Mouse (Mus musculus) spleen, postnatal 14 days (tissue): Measurements from ENCODE around the gene Gm49450.

ENCODE experiments used
- DNase-seq, 2 experiments: peaks; one replicate each; pipeline ENCODE4 v3.0.0; 2021 to 2022; ENCODE audit warnings: low spot score in 2 of 2

Gm49450 gene

DNA sequence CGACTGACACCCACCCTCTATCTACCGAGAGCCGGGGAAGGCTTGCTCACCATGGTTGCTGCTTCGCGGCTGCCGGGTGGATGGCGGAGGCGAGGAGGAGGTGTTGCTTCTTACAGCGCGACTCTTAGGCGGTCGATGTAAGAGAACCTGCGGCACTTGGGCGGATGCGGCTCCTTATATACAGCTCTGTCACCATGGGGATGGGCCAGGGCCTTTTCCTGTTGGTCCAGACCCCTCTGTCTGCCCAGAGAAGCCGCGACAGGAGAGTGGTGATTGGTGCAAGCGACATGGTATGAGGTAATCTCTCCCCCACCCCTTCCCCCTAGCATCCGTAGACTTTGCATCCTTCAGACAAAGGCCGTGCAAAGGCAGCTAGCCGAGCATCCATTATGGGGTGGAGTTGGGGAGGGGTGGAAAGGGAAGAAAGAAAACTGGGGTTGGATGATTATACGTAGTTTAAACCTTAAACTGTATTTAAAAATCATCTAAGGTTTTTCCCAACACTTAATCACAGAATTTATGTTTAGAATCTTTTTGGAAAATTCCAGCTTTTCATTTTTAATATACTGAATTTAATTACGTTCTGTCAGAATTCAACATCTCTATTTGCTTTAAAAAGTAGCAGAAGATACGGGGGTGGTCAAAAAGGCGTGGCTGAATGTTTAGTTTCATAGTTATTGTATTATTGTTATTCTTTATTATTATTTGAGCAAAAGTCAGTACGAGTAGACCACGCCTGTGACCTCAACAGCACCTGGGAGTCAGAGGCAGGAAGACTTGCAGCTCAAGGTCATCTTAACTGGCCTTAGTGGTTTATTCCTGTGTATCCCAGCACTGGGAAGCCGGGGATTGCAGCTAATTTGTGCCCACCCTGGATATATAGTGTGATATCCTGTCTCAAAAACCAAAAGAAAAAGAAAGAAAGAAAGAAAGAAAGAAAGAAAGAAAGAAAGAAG, at the start of gene Gm49450, which contains the start of gene Tuba1a:
Gene Gm49450, minus strand, starts transcription at position 151 of the 956 bp plus-strand sequence.
Gene Tuba1a, minus strand, starts transcription at position 303 of the 956 bp plus-strand sequence.
- peak; percentile 67 to 76 for DNase-seq

GRCm38 (mm10) chr15:99001451-99001931, 48.1 kb upstream of the Gm49450 start:
- DNase-seq = no peak

GRCm38 (mm10) chr15:99000535-99001283, 47.4 kb upstream of the Gm49450 start:
- peak in 1 of 2 experiments; percentile 48 for DNase-seq

- DNase-seq = no peak
Measured at GRCm38 (mm10) chr15:98998775-98999157, 45.4 kb upstream of the Gm49450 start.

- no peak for DNase-seq
Measured at GRCm38 (mm10) chr15:98997938-98998774, 44.8 kb upstream of the Gm49450 start.

DNA sequence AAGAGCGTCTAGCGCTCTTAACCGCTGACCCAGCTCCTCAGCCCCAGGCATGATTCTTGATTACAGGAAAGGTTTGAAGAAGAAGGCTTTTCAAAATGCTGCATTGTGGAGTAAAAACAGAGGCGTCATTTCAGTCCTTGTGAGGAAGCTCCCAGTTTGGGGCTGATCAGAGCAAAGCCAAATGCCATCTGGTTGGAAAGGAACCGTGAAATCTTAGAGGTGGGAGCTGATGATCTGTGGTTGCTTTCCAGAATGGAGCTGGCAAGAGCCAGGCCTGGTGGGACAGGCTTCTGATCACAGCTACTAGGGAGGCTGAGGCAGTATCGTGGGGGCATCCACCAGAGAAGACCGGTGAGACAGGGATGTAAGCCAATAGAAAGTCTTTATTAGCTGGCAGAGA, 43.5 kb upstream of the Gm49450 start:
- DNase-seq = no peak

DNA sequence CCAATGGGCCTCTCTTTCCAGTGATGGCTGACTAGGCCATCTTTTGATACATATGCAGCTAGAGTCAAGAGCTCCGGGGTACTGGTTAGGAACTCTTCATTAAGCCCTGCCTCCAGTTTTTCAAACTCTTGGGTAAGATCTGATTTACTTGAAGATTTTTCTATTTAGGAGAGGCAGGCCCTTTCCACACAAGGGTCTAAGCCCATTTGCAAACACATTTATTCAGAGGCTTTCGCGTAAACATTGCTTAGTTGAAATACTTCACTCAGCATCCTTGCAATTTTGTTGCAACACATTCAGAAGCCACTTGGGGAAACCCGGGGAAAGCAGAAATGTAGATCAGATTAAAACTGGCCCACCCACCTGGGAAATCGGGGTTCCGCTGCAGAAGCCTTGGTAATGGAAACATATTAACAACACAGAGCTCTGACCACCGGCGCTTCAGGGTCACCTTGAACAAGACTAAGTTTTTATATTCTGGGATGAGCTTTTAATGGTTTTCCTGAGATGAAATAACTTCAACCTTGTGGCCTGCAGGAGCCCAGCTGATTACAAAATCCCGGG, 41.7 kb upstream of the Gm49450 start:
- no peak for DNase-seq

- DNase-seq = peak; percentile 78 to 89
Measured at GRCm38 (mm10) chr15:98993865-98994264, 40.5 kb upstream of the Gm49450 start.

DNA sequence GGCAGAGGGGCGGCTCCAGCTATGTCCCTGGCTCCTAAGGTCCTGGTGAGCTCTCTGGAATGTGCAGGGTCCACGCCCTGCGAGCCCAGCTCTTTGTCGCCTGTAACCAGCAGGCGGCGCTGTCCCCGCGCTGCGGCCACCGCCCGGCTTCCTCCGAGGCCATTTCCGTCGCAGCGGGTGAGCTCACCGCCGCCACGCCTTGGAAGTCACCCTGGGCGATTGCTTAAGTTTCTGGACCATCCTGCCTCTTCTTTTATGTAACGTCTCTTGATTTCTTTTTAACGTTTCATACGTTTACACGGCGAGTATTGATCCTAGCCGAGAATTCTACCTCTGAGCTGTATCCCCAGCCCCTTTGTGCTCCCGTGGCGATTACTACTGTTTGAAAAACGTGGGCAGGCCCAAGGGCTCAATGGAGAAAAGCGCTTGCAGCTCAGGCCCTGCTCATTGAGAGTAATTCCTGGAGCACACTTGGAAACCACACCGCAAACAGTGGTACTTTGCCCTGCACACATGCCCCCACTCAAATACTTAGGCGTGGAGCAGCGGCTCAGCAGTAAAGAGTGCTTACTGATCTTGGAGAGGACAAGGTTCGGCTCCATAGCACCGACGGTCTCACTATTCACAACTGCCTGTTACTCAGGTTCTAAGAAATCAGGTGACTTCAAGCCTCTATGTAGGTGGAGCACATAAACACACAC, 39.9 kb upstream of the Gm49450 start:
- DNase-seq = peak; percentile 90 to 95

DNA sequence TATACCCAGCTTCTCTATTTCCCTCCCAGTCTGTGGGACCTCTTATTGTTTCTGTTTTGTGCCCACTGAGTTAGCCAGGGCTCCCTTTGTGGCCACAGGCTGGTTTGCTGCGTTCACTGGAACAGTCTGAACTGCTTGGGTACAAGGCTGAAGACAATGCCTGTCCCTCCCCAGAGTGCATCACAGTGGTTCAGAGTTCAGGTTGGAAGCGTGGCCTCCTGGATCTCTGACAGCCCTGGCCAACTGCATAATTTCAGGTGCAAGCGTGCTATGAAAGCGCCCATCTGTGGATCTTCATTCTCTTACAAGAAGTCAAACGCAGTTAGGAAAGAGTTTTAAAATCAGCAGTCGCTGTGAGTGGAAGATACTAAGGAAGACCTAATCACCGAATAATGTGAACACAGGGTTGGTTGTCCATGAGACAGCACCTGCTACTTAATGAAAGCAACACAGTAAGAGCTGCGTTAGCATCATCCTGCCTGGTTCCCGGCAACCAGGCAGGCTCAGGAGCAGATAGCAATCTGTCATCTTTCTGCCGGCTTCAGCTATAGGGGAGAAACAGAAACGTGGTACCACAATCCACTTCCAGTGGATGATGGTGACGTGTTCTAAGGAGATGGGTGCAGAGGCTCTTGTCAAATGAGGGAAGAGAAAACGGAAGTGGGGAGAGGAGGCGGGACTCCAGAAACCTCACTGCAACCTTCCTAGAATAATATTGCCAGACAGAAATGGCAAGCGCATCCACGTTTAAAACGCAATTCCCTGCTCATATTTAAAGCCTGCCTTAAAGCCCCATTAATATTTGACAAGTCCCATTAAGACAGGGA, 38.9 kb upstream of the Gm49450 start:
- peak in 1 of 2 experiments; percentile 22 for DNase-seq

GRCm38 (mm10) chr15:98991540-98992050, 38.2 kb upstream of the Gm49450 start:
- DNase-seq = no peak

- no peak for DNase-seq
Measured at GRCm38 (mm10) chr15:98990669-98991539, 37.6 kb upstream of the Gm49450 start.

DNA sequence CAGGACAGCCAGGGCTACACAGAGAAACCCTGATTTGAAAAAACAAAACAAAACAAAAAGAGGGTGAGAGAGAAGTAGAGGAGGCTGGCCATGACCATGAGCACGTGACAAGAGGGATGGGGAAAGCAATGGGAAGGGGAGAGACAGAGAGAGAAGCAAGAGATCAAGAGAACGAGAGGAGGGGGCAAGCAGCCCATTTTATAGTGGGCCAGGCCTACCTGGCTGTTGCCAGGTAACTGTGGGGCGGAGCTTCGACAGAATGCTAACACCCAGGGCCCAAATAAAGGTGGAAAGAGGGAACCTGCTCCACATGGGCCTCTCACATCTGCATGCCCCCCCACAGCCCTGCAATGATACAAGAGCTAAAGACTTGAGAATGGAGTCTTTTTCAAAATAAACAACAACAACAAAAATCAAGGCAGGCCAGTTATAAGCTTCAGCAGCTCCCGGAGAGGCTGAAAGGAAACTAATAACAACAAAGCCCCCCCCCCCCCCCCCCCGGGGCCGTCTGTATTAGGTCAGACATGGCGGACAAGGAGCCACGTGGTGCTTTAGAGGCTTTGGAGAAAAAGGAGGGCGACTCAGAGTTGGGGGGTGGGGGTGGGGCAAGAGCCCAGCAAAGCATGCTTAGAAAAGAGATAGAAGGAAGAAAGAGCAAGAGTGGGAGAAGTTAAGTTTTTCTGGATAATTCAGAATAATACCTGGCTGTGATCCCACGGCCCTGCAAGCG, 36.5 kb upstream of the Gm49450 start:
- no peak for DNase-seq

- DNase-seq = no peak
Measured at GRCm38 (mm10) chr15:98988787-98989186, 35.4 kb upstream of the Gm49450 start.

DNA sequence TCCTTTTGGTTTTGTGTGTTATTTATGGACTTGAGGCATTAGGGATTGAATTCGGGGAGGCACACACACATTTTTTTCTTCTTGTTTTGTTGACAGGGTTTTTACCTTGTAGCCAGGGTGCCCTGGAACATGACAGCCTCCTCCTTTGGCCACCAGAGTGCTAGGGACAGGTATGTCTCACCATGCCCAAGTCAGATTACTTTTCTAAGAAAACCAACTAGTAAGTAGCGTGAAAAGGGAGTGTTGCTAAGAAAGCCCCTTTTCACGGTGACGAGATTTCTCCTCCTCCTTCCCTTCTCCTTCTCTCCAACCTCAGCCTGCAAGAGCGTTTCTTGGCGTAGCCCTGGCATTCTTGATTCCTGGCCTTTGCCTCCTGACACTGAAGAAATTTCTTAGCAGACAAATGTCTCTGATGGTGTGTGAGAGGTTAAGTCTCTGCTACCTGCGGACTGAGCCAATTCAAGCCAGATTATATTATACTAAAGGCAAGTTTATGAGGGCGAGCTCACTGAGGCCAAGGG, 34.4 kb upstream of the Gm49450 start:
- DNase-seq = no peak

DNA sequence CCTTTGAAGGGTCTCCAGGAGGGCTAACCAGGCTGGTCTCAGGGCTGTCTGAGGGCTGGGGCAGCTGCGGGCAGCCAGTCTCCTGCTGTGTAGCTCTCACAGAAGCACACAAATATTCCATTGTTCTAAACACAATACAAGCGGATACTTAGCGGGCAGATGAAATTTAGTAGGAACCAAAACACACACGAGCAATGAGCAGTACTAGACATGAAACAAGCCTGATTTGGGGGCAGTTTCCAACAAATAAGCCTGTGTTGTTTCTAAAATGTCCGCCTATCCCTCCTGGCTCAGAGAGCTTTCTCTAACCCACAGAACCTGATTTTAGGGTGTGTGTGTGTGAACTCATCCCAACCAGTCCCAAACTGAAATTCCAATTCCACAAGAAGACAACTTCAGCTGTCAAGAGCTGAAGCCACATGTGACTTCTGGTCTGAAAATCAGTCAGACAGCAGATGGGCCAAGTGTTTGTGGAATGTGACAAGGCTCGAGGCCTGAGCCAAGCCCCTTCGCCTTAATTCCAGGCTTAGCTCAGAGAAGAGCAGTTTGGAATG, 33.8 kb upstream of the Gm49450 start:
- DNase-seq = no peak
